Mouse (Mus musculus) ES-E14 (cell line): ENCODE measurements around the gene Bcr. TPM values are rescaled to one million over a fixed set of nuclear protein-coding genes. Genes with fewer than 3 reads are reported as not detected.

ENCODE experiments used
- DNase-seq: peaks from one replicate; pipeline ENCODE4 v3.0.0-alpha.2; 2013; ENCODE audit warnings: low read depth, low spot score
- H3K27ac ChIP-seq: 2 replicates; pipeline ENCODE4 v1.5.1; 2012; ENCODE audit warnings: low read depth, mild to moderate bottlenecking, low read length, moderate library complexity, mixed read lengths; ENCODE audit not compliant: poor library complexity, insufficient read depth, severe bottlenecking
- H3K36me3 ChIP-seq: 2 replicates; pipeline ENCODE4 v1.6.1; 2012; ENCODE audit warnings: mild to moderate bottlenecking, low read length, moderate library complexity, mixed read lengths; ENCODE audit not compliant: control insufficient read depth, poor library complexity, insufficient read depth, severe bottlenecking
- H3K4me1 ChIP-seq, 2 experiments: fragments of 150-350 bp in 1 of 2; sonication (generic) in 1 of 2; 2 replicates each; pipeline ENCODE4 v1.6.1; 2012; ENCODE audit warnings: low read length in 2 of 2, mild to moderate bottlenecking in 1 of 2, mixed read lengths in 1 of 2; ENCODE audit not compliant: control insufficient read depth in 2 of 2, insufficient read depth in 2 of 2, poor library complexity in 1 of 2
- H3K4me3 ChIP-seq, 2 experiments: fragments of 150-350 bp in 1 of 2; sonication (generic) in 1 of 2; 2 replicates each; pipeline ENCODE4 v1.5.1; 2012; ENCODE audit warnings: low read length in 2 of 2, low read depth in 1 of 2, mild to moderate bottlenecking in 1 of 2, mixed read lengths in 1 of 2; ENCODE audit not compliant: insufficient read depth in 1 of 2, poor library complexity in 1 of 2, severe bottlenecking in 1 of 2
- H3K9ac ChIP-seq: 2 replicates; pipeline ENCODE4 v1.6.1; 2012; ENCODE audit warnings: low read depth, mild to moderate bottlenecking, low read length, mixed read lengths; ENCODE audit not compliant: poor library complexity, insufficient read depth, severe bottlenecking
- H3K9me3 ChIP-seq: fragments of 150-350 bp; sonication (generic); 2 replicates; pipeline ENCODE4 v1.6.1; 2012; ENCODE audit warnings: low read depth, mild to moderate bottlenecking, low read length; ENCODE audit not compliant: control insufficient read depth, insufficient read depth
- CHD2 ChIP-seq: IDR thresholded peaks from 2 replicates; pipeline ENCODE4 v1.6.1; 2014; ENCODE audit warnings: mild to moderate bottlenecking, low read depth, low read length, inconsistent platforms
- HCFC1 ChIP-seq: IDR thresholded peaks from 2 replicates; pipeline ENCODE4 v1.6.1; 2012; ENCODE audit warnings: low read length, inconsistent platforms, borderline replicate concordance; ENCODE audit not compliant: insufficient read depth
- MAFK ChIP-seq: IDR thresholded peaks from 2 replicates; pipeline ENCODE4 v1.6.1; 2014; ENCODE audit warnings: mild to moderate bottlenecking, low read depth, low read length, inconsistent platforms; ENCODE audit not compliant: insufficient read depth
- ZC3H11A ChIP-seq: IDR thresholded peaks from 2 replicates; pipeline ENCODE4 v1.6.1; 2012; ENCODE audit warnings: low read depth, mild to moderate bottlenecking, inconsistent platforms, low read length, borderline replicate concordance
- ZNF384 ChIP-seq: IDR thresholded peaks from 2 replicates; pipeline ENCODE4 v1.6.1; 2012; ENCODE audit warnings: low read depth, low read length, inconsistent platforms
- in situ Hi-C, 2 experiments: fragments of 600-800 bp; cut with MboI; formaldehyde crosslinking; loops; one replicate each; pipeline ENCODE4 v1.15.1; 2025; ENCODE audit warnings: low sequenced_read_pairs in 2 of 2, inconsistent platforms in 1 of 2; ENCODE audit not compliant: unreplicated experiment in 2 of 2
- total RNA-seq: library from RNA; depleted of rRNA; stranded (reverse); fragments of 300-350 nt; gene quantifications from 2 replicates; pipeline ENCODE4 v1.2.3, GENCODE M21; 2012; rRNA removed

The Bcr gene
- 17.9 and 19.5 TPM in 2 replicates for total RNA-seq

GRCm38 (mm10) chr10:75060217-75060842, at the start of gene Bcr:
Gene Bcr (plus strand): TSS chr10:75060592.
- peaks cover 0 to 7% of the 10 kb centered on the region in 2 experiments; a peak in 2 of 4 replicates for H3K4me1 ChIP-seq
- no peaks in the 10 kb centered on the region for H3K9me3 ChIP-seq
- H3K36me3 ChIP-seq: no peaks in the 10 kb centered on the region
- H3K27ac ChIP-seq: no peak within 1 kb of the TSS
- in situ Hi-C loops: no loop called here
- H3K4me3 ChIP-seq: peak within 1 kb of the TSS; percentile 73 to 88
- H3K9ac ChIP-seq: peak within 1 kb of the TSS; percentile 77
- peak; percentile 49 for DNase-seq
- no peak for TF ChIP-seq MAFK
- TF ChIP-seq ZC3H11A: no peak
- no peak for TF ChIP-seq HCFC1
- no peak for TF ChIP-seq CHD2
- no peak for TF ChIP-seq ZNF384

GRCm38 (mm10) chr10:75010704-75011103, 49.7 kb upstream of the Bcr start:
- Histone ChIP-seq H3K9me3 (no peaks in the 10 kb centered on the region), H3K9ac (no peak overlapping the region), H3K27ac (no peak overlapping the region), H3K36me3 (no peaks in the 10 kb centered on the region; the same call in 1 of the 2 replicates), H3K4me3 (no peak overlapping the region), H3K4me1 (no peaks in the 10 kb centered on the region; a peak in 1 of 4 replicates)
- DNase-seq: no peak
- no peak for TF ChIP-seq ZNF384
- no peak for TF ChIP-seq MAFK
- TF ChIP-seq HCFC1: no peak
- no peak for TF ChIP-seq ZC3H11A
- no peak for TF ChIP-seq CHD2
- in situ Hi-C loops: no loop called here

- Histone ChIP-seq H3K27ac (no peak overlapping the region), H3K9me3 (no peaks in the 10 kb centered on the region), H3K9ac (no peak overlapping the region), H3K4me3 (no peak overlapping the region), H3K4me1 (no peaks in the 10 kb centered on the region), H3K36me3 (no peaks in the 10 kb centered on the region; the same call in 1 of the 2 replicates)
- TF ChIP-seq HCFC1 (no peak), ZNF384 (0 out of 2 replicates have a peak, but pooled peaks have one; percentile 57)
- in situ Hi-C loops: no loop called here
- no peak for DNase-seq
These were observed 44.9 kb upstream of the Bcr start for GRCm38 (mm10) chr10:75015465-75015864.

GRCm38 (mm10) chr10:75016481-75016880, 43.9 kb upstream of the Bcr start:
- no peak for TF ChIP-seq CHD2
- TF ChIP-seq MAFK: no peak
- no peak overlapping the region for H3K9ac ChIP-seq
- no peaks in the 10 kb centered on the region for H3K9me3 ChIP-seq
- H3K27ac ChIP-seq: no peak overlapping the region
- no peak overlapping the region for H3K4me3 ChIP-seq
- no peak for DNase-seq
- no peaks in the 10 kb centered on the region for H3K4me1 ChIP-seq
- H3K36me3 ChIP-seq: no peaks in the 10 kb centered on the region; the same call in 1 of the 2 replicates
- in situ Hi-C loops: no loop called here

GRCm38 (mm10) chr10:75020271-75020670, 40.1 kb upstream of the Bcr start:
- H3K4me3 ChIP-seq: no peak overlapping the region
- no peak for TF ChIP-seq ZC3H11A
- TF ChIP-seq CHD2: no peak
- TF ChIP-seq HCFC1: no peak
- TF ChIP-seq MAFK: no peak
- TF ChIP-seq ZNF384: no peak
- in situ Hi-C loops: no loop called here
- H3K9me3 ChIP-seq: no peaks in the 10 kb centered on the region
- no peak overlapping the region for H3K9ac ChIP-seq
- no peak for DNase-seq
- H3K36me3 ChIP-seq: no peaks in the 10 kb centered on the region; the same call in 1 of the 2 replicates
- H3K4me1 ChIP-seq: no peaks in the 10 kb centered on the region
- H3K27ac ChIP-seq: no peak overlapping the region
